Mouse (Mus musculus) Muller cell, postnatal 12 days (primary cell): ENCODE measurements at regions not wholly inside any gene's neighbourhood (a gene's known extent, or its start where the extent isn't known, plus 50 kb on each side); places are given as distances from the start of the nearest gene placed in this dataset.

Experiments
- DNase-seq: peaks from one replicate; pipeline ENCODE4 v3.0.0-alpha.2; 2015; ENCODE audit errors: inconsistent ontology term

GRCm38 (mm10) chr4:30011386-30012135 lies 1198.6 kb downstream of the Epha7 start:
- peak; percentile 46 for DNase-seq

GRCm38 (mm10) chr4:30039424-30040172 lies 1226.7 kb downstream of the Epha7 start:
- no peak for DNase-seq

GRCm38 (mm10) chr4:30064987-30065386 lies 1252.1 kb downstream of the Epha7 start:
- DNase-seq = no peak

GRCm38 (mm10) chr4:30099166-30099565 lies 1286.2 kb downstream of the Epha7 start:
- DNase-seq = no peak

- DNase-seq = no peak
These were observed 1320.1 kb downstream of the Epha7 start for GRCm38 (mm10) chr4:30133011-30133410.
